Mouse (Mus musculus): ENCODE measurements around the gene Bfsp2. TPM values are rescaled to one million over a fixed set of nuclear protein-coding genes. Genes with fewer than 3 reads are reported as not detected.

Bfsp2 gene
- polyA plus RNA-seq, 1 experiment from 2014 or later = 0.74 TPM

GRCm38 (mm10) chr9:103443121-103443823, 36.9 kb downstream of the Bfsp2 start:
- 53% methylated on average over 13 of the region's 13 CpGs for WGBS
- 0 out of 2 replicates have a peak, but pooled peaks cover 4% of the 10 kb centered on the region for H3K9me3 ChIP-seq
- H3K4me1 ChIP-seq = peaks cover 22% of the 10 kb centered on the region
- H3K27ac ChIP-seq = no peak overlapping the region
- no peak overlapping the region for H3K4me3 ChIP-seq
- no peak for DNase-seq (ENCODE audit: low spot score)
- no peaks in the 10 kb centered on the region for H3K27me3 ChIP-seq (ENCODE audit: insufficient read depth, poor library complexity, severe bottlenecking)
- H3K36me3 ChIP-seq = no peaks in the 10 kb centered on the region

DNA sequence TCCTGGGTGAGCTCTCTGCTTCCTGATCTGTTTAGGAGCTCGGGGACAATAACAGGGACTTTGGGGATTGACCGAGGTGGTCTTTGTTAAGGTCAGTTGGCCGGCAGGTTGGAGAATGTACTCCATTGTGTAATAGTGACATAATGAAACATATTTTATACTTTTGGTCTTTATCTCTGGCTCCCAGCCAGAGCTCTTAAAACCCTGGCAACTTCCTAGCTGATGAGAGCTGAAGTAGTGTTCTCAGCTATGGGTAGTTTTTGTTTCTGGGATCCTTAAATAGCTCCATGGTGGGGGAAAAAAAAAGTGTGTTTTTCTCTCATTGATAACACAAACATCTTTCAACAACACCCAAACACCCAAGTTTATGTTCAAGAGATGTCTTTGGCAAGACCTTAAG, 39.6 kb downstream of the Bfsp2 start:
- no peak for DNase-seq (ENCODE audit: low spot score)
- no peak overlapping the region for H3K27ac ChIP-seq

GRCm38 (mm10) chr9:103437104-103437503, 43.1 kb downstream of the Bfsp2 start:
- no peaks in the 10 kb centered on the region for H3K27me3 ChIP-seq (ENCODE audit: insufficient read depth, poor library complexity, severe bottlenecking)
- no peaks in the 10 kb centered on the region for H3K36me3 ChIP-seq
- peaks cover 37% of the 10 kb centered on the region for H3K4me1 ChIP-seq
- DNase-seq (ENCODE audit: low spot score) = no peak
- no peaks in the 10 kb centered on the region for H3K9me3 ChIP-seq
- no peak overlapping the region for H3K4me3 ChIP-seq
- no peak overlapping the region for H3K27ac ChIP-seq
- WGBS = 76% methylated on average over 5 of the region's 5 CpGs

More for the DNA sequence above, 39.6 kb downstream of the Bfsp2 start:
- no peaks in the 10 kb centered on the region for H3K36me3 ChIP-seq
- no peaks in the 10 kb centered on the region for H3K27me3 ChIP-seq (ENCODE audit: insufficient read depth, poor library complexity, severe bottlenecking)
- no peak overlapping the region for H3K4me3 ChIP-seq
- WGBS = 56% methylated on average over 3 of the region's 3 CpGs
- peaks cover 32% of the 10 kb centered on the region for H3K4me1 ChIP-seq
- 0 out of 2 replicates have a peak, but pooled peaks cover 4% of the 10 kb centered on the region for H3K9me3 ChIP-seq

GRCm38 (mm10) chr9:103434116-103434515, 46.1 kb downstream of the Bfsp2 start:
- no peaks in the 10 kb centered on the region for H3K27me3 ChIP-seq (ENCODE audit: insufficient read depth, poor library complexity, severe bottlenecking)
- 52% methylated on average over 4 of the region's 4 CpGs for WGBS
- H3K4me3 ChIP-seq = no peak overlapping the region
- DNase-seq (ENCODE audit: low spot score) = no peak
- H3K4me1 ChIP-seq = peaks cover 39% of the 10 kb centered on the region
- no peak overlapping the region for H3K27ac ChIP-seq
- H3K9me3 ChIP-seq = no peaks in the 10 kb centered on the region
- H3K36me3 ChIP-seq = no peaks in the 10 kb centered on the region

- no peak for DNase-seq (ENCODE audit: low spot score)
- WGBS = 53% methylated on average over 13 of the region's 13 CpGs
- H3K36me3 ChIP-seq = no peaks in the 10 kb centered on the region
- H3K4me1 ChIP-seq = peaks cover 30% of the 10 kb centered on the region
- no peaks in the 10 kb centered on the region for H3K9me3 ChIP-seq
- H3K27me3 ChIP-seq (ENCODE audit: insufficient read depth, poor library complexity, severe bottlenecking) = no peaks in the 10 kb centered on the region
- no peak overlapping the region for H3K4me3 ChIP-seq
- H3K27ac ChIP-seq = 0 out of 2 replicates have a peak overlapping the region, but pooled peaks have one; percentile 17
Observed at GRCm38 (mm10) chr9:103432122-103432778, 48.0 kb downstream of the Bfsp2 start.

- Histone ChIP-seq H3K4me3 (no peak overlapping the region), H3K4me1 (peaks cover 27% of the 10 kb centered on the region), H3K27ac (no peak overlapping the region), H3K36me3 (no peaks in the 10 kb centered on the region), H3K9me3 (no peaks in the 10 kb centered on the region), H3K27me3 (ENCODE audit: insufficient read depth, poor library complexity, severe bottlenecking) (no peaks in the 10 kb centered on the region)
- no peak for DNase-seq (ENCODE audit: low spot score)
- WGBS = 84% methylated on average over 1 of the region's 1 CpGs
Observed at GRCm38 (mm10) chr9:103431718-103432117, 48.5 kb downstream of the Bfsp2 start.

- peaks cover 27% of the 10 kb centered on the region for H3K4me1 ChIP-seq
- no peak for DNase-seq (ENCODE audit: low spot score)
- H3K36me3 ChIP-seq = no peaks in the 10 kb centered on the region
- no peak overlapping the region for H3K4me3 ChIP-seq
- H3K9me3 ChIP-seq = no peaks in the 10 kb centered on the region
- H3K27me3 ChIP-seq (ENCODE audit: insufficient read depth, poor library complexity, severe bottlenecking) = no peaks in the 10 kb centered on the region
- WGBS = 74% methylated on average over 13 of the region's 13 CpGs
- 0 out of 2 replicates have a peak overlapping the region, but pooled peaks have one; percentile 36 for H3K27ac ChIP-seq
Observed at GRCm38 (mm10) chr9:103430431-103431220, 49.6 kb downstream of the Bfsp2 start.

DNA sequence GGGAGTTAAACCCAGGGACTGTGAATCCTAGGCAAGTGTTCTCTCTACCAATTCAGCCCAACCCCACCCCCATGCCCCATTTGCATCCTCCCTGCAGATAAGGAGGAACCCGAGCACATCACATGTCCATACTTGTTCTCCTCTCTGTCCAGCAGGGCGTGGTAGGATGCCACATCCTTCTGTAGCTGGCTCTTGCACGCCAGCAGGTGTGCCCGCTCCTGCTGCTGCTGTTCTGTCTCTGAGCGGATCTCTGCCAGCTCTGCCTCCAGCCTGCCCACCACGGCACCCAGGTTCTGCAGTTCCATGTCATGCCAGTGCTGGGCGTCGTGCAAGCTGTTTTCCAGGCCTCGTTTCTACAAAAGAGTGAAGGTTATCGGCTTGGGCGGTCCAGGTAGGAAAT, 53.8 kb downstream of the Bfsp2 start:
- peaks cover 23% of the 10 kb centered on the region for H3K4me1 ChIP-seq
- H3K36me3 ChIP-seq = no peaks in the 10 kb centered on the region
- H3K9me3 ChIP-seq = no peaks in the 10 kb centered on the region
- no peaks in the 10 kb centered on the region for H3K27me3 ChIP-seq (ENCODE audit: insufficient read depth, poor library complexity, severe bottlenecking)
- no peak for DNase-seq (ENCODE audit: low spot score)
- H3K27ac ChIP-seq = no peak overlapping the region
- H3K4me3 ChIP-seq = no peak overlapping the region
- 68% methylated on average over 11 of the region's 11 CpGs for WGBS

DNA sequence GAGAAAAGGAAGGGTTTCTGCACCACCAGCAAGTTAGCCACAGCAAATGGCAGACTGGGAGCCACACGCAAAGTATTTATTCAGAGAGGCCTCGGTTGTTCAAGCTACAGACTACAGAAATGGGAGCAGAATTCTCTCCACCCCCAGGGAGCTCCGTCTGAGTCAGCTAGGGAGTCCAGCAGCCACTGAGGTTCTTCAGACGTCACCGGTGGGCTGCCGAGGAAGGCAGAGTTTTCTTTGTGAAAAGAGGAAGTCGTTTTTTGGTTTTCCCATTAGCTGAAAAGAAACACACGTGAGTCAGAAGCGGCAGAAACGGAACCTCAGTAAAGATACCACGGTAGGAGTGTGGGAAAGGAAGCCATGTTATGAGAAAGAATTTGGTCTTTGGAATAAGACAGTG, 55.4 kb downstream of the Bfsp2 start:
- Histone ChIP-seq H3K27me3 (ENCODE audit: insufficient read depth, poor library complexity, severe bottlenecking) (no peaks in the 10 kb centered on the region), H3K36me3 (no peaks in the 10 kb centered on the region), H3K4me1 (peaks cover 14% of the 10 kb centered on the region), H3K27ac (no peak overlapping the region), H3K9me3 (no peaks in the 10 kb centered on the region), H3K4me3 (no peak overlapping the region)
- 63% methylated on average over 11 of the region's 11 CpGs for WGBS
- no peak for DNase-seq (ENCODE audit: low spot score)

GRCm38 (mm10) chr9:103423951-103424350, 56.3 kb downstream of the Bfsp2 start:
- Histone ChIP-seq H3K27me3 (ENCODE audit: insufficient read depth, poor library complexity, severe bottlenecking) (no peaks in the 10 kb centered on the region), H3K4me3 (no peak overlapping the region), H3K9me3 (no peaks in the 10 kb centered on the region), H3K36me3 (no peaks in the 10 kb centered on the region), H3K27ac (no peak overlapping the region), H3K4me1 (peaks cover 14% of the 10 kb centered on the region)
- no peak for DNase-seq (ENCODE audit: low spot score)
- WGBS = 71% methylated on average over 8 of the region's 8 CpGs

GRCm38 (mm10) chr9:103423384-103423783, 56.8 kb downstream of the Bfsp2 start:
- no peak overlapping the region for H3K4me3 ChIP-seq
- H3K27me3 ChIP-seq (ENCODE audit: insufficient read depth, poor library complexity, severe bottlenecking) = no peaks in the 10 kb centered on the region
- no peak for DNase-seq (ENCODE audit: low spot score)
- no peak overlapping the region for H3K27ac ChIP-seq
- peaks cover 14% of the 10 kb centered on the region for H3K4me1 ChIP-seq
- WGBS = 74% methylated on average over 7 of the region's 7 CpGs
- no peaks in the 10 kb centered on the region for H3K9me3 ChIP-seq
- no peaks in the 10 kb centered on the region for H3K36me3 ChIP-seq

DNA sequence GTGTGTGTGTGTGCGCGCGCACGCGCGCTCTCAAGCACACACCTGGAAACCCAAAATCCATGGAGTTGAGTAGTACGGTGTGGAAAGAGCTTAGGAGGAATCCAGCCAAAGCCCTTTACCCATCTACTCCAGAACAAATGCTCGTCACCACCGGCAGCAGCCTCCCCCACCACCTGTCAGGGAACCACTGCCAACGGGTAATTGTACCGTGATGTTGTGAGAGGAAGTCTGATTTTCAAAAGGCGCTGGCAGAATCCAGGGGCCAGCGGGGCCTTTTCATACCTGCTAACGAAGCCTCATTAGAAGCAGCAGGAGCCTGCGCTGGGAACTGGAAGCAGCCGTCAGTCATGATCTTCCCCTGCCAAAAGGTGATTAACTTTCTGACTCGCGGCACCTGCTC, 57.4 kb downstream of the Bfsp2 start:
- no peak overlapping the region for H3K4me3 ChIP-seq
- 55% methylated on average over 18 of the region's 18 CpGs for WGBS

DNA sequence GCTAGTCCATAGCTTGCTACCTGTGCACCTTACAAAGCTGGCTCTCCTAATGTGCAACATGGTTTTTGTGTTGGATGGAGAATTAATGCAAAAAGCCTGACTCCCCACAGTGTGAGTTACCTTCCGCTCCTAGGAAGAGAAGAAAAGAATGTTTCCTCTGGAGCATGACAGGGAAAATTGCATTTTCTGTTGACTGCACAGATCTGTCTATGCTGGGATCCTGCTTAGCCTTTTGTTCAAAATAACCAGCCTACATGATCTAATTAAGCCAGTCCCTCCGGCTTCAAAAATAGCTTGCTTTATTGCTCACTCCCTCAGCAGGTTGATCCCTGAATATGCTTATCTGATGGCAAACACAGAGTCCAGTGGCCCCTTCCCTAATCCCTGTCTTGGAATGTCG, 59.4 kb downstream of the Bfsp2 start:
- H3K9me3 ChIP-seq = no peaks in the 10 kb centered on the region
- H3K36me3 ChIP-seq = no peaks in the 10 kb centered on the region
- no peak overlapping the region for H3K4me3 ChIP-seq
- WGBS = 61% methylated on average over 3 of the region's 3 CpGs
- peaks cover 14% of the 10 kb centered on the region for H3K4me1 ChIP-seq
- no peak overlapping the region for H3K27ac ChIP-seq
- no peak for DNase-seq (ENCODE audit: low spot score)
- H3K27me3 ChIP-seq (ENCODE audit: insufficient read depth, poor library complexity, severe bottlenecking) = no peaks in the 10 kb centered on the region

More for the DNA sequence above, 57.4 kb downstream of the Bfsp2 start:
- no peaks in the 10 kb centered on the region for H3K27me3 ChIP-seq (ENCODE audit: insufficient read depth, poor library complexity, severe bottlenecking)
- H3K36me3 ChIP-seq = no peaks in the 10 kb centered on the region
- H3K4me1 ChIP-seq = peaks cover 14% of the 10 kb centered on the region
- H3K9me3 ChIP-seq = no peaks in the 10 kb centered on the region
- no peak for DNase-seq (ENCODE audit: low spot score)
- H3K27ac ChIP-seq = no peak overlapping the region
